Mouse (Mus musculus) ovary, adult 18-20 months (tissue): ENCODE data around the gene Gucy2g.
"Not testable (repeated sequence)": the region's sequence is repeated elsewhere in the genome, so short reads cannot be mapped to it uniquely, and the experiment has no call there.

Experiments
- DNase-seq: peaks from one replicate; pipeline ENCODE4 v3.0.0; 2022; ENCODE audit warnings: low spot score, mixed read lengths

Gene Gucy2g

DNA sequence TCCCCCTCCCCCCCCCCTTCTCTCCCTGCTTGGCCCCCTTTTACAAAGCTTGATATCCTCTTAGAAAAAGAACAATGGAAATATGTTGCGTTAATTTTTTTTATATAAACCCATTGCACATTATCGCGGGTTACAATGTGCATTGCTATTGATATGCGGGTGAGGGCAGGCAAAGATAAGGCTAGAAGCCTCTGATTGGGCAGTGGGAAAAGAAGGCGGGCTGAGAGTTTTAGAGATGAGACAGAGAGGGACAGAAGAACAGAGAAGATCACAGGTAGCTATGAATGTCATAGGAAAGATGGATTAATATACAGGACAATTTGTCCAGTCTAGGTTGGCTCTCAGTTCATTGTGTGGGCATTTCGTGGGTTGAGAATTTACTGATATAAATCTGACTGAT is 33.8 kb downstream of the Gucy2g start:
- DNase-seq: no peak

DNA sequence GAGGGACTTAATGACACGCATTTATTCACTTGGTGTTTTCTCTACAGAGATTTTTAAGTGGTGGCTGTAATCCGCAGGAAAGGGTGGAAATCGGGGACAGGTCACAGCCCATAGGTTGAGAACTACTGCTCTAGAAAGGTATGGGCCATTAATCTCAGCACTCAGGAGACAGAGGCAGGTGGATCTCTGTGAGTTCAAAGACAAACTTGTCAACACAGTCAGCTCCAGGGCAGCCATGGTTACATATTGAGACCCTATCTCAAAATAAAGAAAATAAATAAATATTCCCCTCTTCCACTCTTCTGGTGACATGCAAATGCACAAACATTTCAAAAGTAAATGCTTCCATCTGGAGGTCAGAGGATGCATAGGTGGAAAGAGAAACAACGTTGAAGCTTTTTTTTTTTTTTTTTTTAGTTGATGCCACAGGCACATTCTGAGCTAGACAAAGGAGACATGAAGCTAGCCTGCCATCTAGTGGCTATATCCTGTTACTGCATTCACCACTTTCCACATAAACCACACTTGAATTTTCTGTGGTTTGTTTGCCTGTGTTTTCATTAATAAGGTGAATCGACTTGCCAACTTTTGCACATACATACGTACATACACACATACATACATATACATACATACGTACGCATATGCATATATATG is 34.4 kb downstream of the Gucy2g start:
- no peak for DNase-seq

DNA sequence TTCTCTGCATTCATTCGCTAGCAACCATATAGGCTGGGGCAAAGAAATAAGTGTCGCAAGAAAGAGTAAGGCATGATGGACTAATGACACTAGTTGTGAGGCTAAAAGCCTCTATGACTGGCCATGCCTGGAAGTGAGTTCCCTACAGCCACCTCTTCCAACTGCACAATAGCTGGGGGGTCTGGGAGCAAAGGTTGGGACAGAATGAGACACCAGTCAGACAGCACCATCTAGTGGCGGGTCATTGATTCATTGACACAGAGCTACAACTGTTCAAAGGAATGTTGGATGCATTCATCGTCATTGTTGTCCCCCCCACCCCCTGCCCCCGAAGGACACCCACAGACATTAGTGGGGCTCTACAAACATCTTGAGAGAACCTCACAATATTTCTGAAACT is 42.7 kb downstream of the Gucy2g start:
- no peak for DNase-seq

DNA sequence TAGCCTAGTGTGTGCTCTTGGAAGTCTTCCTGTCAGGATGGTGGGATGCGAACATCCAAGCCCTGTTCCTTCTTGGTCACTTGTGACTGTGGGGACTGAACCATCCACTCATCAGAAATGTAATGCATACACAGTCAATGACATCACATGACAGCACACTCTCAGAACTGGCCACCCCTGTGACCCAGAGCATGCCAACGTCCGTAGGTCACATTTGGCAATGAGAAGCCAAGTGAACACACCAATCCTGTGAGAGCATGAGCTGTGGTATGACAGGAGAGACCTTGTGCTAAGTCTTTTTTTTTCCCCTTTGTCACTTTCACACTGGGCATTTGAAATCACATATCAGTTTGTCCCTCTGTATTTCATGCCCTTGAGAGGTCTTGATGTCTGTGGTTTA is 45.5 kb downstream of the Gucy2g start:
- DNase-seq: no peak

DNA sequence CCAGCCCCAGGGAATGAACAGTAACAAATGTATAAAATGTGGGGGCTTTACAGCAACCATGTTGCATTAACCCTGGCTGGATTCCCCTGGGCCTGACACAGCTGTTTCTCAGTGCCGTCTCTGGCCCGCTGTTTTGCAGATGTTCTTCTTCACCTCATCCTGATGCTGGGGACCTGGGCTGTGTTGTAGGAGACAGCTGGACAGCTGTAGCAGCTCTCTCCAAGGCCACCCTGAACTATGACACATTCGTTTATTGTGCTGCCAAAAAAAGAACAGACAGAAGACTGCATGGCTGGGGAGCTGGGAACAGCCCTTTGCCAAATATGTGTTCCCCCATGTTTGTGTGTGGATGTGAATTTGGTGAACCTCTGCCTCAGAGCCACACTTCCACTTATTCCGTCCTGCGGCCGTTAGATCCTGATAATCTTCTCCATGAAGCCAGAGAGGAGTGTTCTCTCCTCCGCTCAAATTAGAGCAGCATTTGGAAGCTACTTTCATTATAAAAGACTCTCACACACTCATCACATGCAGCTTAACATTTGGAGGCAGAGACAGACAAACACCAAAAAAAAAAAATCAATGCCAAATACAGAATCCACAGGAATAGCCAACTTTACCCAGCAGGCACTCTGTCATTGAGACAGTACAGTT is 46.4 kb downstream of the Gucy2g start:
- peak; percentile 65 for DNase-seq

DNA sequence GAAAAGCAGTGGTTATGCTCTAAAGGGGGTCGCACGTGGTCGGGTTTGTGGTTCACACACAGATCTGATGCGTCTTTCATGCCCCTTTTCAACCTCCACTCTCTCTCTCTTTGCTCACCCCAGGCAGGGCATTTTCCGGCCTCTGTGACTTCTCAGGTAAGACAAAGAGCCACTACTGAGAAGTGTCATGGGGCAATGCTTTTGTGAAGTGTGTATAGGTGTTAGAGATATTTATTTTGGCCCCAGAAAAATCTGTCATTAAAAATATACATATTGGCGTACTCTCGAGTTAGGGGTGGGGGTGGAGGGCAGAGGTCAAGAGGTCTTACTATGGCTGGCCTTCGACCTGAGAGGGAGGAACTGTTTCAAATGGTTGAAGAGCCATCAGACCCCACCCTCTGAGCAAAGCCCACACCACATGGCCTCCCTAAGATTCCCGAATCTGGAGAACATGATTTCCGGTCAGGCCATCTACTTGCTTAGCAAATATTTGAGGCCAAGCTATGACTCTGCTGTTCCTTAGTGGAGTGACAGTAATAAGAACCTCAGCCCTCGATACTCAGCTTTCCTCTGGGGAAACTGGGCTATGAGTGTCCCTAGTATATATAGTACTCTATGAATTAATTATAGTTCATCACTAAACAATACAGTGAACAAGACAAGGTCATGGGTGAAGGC is 47.2 kb downstream of the Gucy2g start:
- no peak for DNase-seq

DNA sequence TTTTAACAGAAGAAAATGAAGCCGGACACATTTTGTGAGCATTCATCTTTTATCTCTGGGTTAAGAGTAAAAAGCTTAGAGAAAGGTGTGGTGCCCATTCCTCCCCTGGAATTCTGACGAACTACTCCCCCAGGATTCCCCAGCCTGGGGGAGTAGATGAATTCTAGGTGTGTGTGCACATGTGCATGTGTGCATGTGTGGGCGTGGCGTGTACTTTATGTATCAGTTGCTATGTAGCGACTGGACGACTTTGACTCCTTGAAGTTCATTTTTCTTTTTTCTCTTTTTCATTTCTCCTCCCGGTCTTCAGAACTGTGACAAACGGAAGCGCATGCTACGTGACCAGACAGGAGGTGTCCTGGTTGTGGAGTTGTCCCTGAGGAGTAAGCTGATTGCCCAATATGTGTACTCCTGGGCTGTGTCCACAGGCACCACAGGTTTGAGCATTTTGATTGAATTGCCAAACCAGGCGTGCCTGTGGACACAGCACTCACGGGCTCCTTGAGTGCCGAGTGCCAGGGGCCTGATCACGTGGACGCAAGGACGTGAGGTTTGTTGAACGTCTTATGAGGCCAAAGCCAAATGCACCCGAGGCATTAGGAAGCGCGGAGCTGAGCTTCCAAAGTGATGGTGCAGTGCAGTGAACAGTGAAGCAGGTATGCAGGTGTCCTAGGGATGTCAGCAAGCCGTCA is 48.6 kb downstream of the Gucy2g start:
- DNase-seq: no peak

DNA sequence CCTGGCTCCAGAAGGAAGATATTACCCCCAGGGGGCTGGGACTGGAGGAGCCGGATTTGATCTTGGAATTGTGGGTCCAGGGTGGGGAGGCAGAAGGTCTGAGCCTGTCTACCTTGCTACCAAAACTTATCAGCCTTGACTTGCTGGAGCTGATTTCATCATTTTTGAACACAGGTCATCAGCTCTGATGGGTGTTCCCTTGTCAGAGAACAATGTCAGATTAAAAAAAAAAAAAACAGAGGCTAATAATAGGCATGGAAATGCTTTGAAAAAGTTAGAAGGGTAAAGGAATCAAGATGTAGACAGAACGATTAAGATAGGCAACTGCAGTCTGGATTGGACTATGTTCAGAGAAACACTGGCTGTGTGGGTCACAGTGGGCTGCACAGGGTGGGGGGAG is 49.4 kb downstream of the Gucy2g start:
- DNase-seq: no peak

DNA sequence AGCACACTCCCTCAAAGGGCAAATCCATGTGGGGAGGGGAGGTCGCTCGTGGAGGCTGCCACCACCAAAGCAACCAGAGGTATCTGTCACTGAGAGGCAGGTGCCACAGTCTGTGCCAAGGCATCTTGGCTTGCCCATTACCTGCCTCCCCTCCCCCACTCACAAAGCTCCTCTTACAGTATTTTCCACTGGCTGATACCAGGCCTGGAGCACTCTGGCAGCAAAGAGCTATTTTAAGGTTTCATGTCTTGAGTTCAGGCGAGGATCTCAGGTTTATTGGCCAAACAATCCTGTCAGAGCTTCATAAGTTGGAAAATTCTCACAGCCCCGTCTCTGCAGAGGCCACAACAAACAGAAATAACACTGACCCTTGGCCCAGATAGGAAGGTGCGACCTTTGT is 51.0 kb downstream of the Gucy2g start:
- no peak for DNase-seq

DNA sequence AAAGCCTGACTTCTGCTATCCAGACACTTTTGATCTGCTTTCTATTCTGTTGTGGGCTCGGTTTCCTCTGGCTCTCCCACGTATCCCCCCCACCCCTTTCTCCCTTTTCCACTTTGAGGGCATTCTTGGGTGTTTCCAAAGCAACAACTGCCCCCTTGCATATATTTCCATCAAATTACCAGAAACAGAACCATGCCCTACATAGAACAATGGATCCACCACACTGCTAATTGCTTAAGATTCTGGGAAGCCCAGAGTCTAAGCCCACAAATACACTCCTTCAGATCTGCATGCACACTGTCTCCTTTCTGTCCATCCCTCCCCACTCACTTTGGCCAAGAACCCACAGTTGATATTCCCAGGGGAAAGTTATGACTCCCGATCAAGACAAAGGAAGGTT is 55.4 kb downstream of the Gucy2g start:
- no peak for DNase-seq

DNA sequence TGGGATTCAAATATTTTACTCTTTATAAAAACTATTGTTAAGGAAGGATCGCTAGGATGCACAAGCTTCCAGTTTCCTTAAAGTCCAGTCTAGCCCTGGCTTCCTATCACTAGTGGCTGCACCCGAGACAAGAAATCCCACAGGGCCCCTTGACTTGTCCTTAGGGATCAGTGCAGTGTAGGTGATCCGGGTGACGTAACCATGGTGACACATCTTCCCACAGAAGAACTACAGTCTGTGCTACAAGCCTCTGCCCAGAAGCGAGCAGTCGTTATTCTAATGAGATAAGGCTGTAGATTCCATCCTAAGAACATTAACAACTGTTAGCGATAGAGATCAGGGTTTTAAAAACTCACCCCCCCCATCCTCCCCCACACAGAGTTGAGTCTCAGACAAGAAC is 56.0 kb downstream of the Gucy2g start:
- DNase-seq: no peak

DNA sequence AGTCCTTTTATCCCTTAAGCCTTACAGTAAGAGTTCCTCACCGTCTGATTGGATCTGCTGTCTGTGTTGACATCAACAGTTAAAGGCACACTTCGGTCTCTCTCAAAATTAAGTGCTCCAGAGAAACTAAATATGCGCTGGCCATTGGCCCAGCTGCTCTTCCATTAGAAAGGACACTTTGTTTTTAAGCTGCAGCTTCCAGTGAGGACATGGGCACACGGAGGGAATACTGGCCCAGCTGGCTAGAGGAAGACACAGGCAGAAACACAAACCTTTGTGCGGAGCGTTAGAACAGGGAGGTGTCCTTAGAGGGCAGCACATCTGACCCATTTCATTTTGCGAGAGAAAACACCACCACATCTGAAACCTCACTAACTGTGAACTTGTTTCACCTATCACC is 56.6 kb downstream of the Gucy2g start:
- no peak for DNase-seq

DNA sequence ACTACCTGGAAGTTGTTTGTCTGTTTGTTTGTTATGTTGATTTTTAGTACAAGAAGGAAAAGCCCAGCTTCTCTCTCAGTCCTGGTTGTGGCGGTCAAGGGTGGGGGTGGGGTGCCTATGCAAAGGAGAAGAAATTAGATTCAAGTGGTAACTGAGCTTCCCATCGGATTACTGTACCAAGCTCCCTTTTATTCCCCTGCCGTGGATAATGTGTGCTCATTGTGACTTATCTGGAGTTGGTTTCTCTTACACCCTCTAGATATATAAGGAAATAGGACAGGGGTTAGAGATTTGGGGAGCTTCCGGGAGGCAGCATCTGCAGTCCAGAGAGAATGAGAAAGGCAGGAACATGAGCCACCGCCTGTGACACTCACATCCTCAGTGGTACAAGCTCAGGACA is 60.6 kb downstream of the Gucy2g start, which contains the start of gene Tectb:
Gene Tectb (plus strand): TSS at position 301 of the 400 bp plus-strand sequence.
- DNase-seq: no peak

DNA sequence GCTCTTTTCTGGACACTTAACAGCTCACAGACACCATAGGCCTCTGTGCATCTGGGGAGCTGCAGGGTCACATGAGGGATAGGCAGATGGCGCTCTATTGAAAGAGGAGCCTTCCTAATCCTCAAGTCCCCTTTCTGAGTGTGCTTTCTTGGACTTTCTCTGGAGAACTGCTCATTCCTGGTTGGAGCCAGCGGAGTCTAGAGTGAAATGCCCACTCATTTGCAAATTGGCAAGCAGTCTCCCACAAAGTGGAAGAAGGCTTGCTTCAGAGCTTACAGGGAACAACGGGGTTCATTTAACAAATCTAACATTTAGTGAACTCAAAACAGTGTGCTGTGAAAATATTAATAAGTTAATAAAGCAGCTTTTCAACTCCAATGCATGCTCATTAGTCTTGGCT is 63.9 kb downstream of the Gucy2g start:
- DNase-seq: no peak

DNA sequence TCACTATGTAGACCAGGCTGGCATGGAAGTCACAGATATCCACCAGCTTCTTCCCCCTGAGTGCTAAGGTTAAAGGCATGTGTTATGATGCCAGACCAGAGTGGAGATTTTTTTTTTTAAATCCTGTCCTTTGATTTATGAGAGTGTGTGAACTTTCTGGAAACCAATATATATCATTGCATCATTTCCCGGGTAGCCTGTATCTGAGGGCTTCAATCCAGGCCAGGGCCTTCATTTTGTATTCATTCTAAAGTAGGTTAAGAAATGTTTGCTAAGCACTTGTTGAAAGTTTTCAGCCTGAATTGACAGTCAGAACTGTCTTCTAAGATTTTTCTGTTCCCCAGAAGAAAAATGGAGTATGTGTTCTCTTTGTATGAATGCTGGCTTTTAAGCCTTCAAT is 69.5 kb downstream of the Gucy2g start:
- DNase-seq: no peak

DNA sequence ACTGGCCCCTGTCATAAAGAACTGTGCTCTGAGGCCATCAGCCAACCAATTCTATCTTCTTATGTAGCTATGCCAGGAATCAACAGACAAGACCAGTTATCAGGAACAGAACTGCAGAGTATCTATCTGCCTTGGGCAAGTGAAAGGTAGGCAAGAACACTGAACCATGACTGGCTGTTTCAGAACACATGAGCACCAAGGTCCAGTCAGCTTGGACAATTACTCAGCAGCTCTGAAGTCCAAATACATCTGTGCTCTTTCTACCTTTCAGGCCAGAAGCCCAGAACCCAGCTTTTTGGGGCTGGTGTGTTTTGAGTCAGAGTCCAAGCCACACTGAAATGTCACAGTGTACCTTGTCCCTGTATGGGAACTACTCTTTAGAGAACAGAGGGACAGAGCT is 70.6 kb downstream of the Gucy2g start:
- no peak for DNase-seq

DNA sequence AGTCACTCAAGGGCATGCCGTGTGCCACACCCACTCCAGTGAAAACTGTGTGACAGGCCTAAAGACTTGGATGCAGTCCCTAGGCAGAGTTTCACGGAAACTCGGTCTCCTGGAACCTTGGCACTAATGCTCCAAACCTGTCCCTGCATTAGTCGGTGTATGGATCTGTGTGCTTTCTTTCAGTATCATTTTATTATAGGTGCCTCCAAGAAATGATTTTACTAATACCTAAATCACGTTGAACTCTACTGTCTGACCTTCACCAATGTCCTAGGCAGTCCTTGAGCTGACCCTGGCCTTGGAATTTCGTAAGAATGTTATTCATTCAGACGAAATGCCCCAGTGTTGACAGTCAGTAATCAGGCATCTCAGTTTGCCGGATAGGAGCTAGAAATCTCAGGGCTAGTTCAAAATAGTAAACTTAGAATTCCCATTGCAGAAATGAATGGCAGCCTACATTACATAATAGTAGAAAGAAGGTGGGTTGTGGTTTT is 71.8 kb downstream of the Gucy2g start:
- not testable (repeated sequence) for DNase-seq

DNA sequence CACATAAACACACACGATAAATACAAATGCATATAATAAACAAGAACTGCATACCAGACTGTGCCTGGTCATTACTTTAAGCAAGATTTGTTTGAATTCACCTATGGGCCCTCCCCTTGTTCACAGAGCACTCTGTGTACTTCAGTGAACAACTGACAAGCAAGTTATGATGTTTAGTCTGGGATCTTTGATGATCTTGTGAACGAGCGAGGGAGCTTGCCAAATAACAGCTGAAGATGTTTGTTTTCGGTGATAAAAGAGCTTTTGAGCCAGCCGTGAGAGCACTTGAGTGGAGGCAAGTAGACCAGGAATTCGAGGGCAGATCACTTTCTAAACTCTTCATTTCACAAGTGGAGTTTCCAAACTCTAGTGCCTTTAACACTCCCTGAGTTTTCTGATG is 72.7 kb downstream of the Gucy2g start:
- DNase-seq: peak; percentile 43

DNA sequence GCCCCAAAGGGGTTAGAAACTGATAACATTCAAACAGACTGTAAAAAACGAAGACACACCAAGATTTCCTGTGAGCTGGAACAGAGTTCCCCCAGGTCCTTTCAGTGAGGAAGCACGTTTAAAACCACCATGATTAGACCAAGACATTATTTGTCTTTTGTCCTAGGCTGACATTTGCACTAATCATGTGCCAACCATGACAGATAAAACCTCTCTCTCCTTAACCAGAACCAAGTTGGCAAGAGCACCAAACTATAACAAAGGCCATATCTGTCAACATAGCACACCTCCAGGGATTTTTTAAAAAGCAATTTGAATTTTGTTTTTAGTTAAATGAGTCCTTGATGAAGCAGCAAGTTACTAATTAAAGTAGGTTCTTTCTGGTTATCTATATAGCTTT is 73.3 kb downstream of the Gucy2g start:
- DNase-seq: no peak

DNA sequence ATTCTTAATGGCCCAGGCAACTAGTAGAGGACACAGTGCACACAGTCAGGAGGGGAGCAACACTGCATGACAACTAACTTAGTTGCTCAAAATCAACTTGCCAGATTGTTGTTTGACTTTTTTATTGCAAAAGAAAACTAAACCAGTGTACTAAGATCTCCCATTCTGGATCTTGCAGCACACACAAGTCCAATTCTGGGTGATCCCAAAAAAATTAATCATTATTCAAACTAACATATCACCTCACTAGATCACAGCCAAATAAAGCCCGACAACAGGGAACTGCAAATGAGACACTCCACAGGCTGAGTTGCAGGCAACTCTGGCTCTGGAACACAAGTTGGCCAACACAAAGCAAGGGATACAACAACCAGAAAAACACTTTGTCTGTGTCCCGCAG is 74.3 kb downstream of the Gucy2g start:
- no peak for DNase-seq

DNA sequence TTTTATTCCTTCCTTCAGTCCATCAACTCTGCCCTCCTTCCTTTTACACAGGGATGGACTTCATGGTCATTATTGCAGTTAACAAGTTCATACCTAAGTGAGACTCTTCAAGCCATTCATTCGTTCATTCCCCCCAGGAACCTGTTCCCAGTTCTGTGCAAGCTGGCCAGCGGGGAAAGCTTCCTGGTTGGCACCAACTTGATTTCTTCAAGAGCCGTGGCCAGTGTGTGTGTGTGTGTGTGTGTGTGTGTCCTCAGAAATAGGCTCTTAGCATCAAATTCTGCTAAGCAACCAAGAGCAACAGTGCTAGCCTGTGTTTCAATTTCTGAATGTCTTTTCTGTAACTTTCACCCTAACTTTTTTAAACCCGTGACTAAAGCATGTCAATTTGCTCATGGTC is 75.1 kb downstream of the Gucy2g start:
- no peak for DNase-seq

DNA sequence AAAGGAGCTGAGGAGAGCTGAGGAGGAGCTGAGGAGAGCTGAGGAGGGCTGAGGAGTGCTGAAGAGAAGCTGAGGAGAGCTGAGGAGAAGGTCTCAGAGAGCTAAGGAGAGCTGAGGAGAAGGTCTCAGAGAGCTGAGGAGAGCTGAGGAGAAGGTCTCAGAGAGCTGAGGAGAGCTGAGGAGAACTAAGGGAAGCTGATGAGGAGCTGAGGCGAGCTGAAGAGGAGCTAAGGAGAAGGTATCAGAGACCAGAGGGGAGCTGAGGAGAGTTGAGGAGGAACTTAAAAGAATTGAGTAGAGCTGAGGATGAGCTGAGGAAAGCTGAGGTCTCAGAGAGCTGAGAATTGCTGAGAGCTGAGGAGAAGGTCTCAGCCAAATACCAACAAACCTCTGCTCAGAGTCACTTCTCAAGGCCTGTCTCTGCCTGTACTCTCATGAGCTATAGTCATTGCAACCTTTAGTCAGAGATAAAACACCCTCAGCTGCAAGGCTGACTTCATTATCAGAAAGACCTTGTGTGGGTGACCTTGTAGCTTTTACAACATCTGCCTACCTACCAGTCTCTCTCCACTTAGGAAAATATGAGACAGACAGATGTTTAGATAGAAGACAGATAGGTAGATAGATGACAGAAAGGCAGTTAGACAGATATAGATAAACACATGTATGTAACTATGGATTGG is 75.7 kb downstream of the Gucy2g start:
- peak; percentile 60 for DNase-seq
